Mouse (Mus musculus) CH12.LX (cell line): ENCODE measurements around the gene Dmwd. TPM values are rescaled to one million over a fixed set of nuclear protein-coding genes. Genes with fewer than 3 reads are reported as not detected.

ENCODE experiments used
- DNase-seq: peaks from one replicate; pipeline ENCODE4 v3.0.0-alpha.2; 2013; ENCODE audit errors: extremely low read depth
- H3K27ac ChIP-seq: 2 replicates; pipeline ENCODE4 v1.5.1; 2012; ENCODE audit warnings: low read depth, mild to moderate bottlenecking, control low read depth, moderate library complexity; ENCODE audit not compliant: insufficient read depth
- H3K27me3 ChIP-seq: replicated peaks from 2 replicates; pipeline ENCODE3; 2012; ENCODE audit warnings: inconsistent platforms
- H3K36me3 ChIP-seq, 2 experiments: replicated peaks in 1 of 2; 2 replicates each; pipeline versions ENCODE3 to v1.6.1; 2012; ENCODE audit warnings: inconsistent platforms in 1 of 2, low read length in 1 of 2, mild to moderate bottlenecking in 1 of 2, mixed read lengths in 1 of 2, moderate library complexity in 1 of 2; ENCODE audit not compliant: control insufficient read depth in 1 of 2, insufficient read depth in 1 of 2
- H3K4me1 ChIP-seq, 2 experiments: 2 replicates each; pipeline ENCODE4 v1.6.1; 2012; ENCODE audit warnings: inconsistent platforms in 1 of 2, moderate library complexity in 1 of 2; ENCODE audit not compliant: insufficient read depth in 2 of 2, control insufficient read depth in 1 of 2
- H3K4me2 ChIP-seq: 2 replicates; pipeline ENCODE4 v1.6.1; 2012; ENCODE audit warnings: low read depth, mild to moderate bottlenecking, control low read depth; ENCODE audit not compliant: poor library complexity, insufficient read depth, severe bottlenecking
- H3K4me3 ChIP-seq, 3 experiments: fragments of 150-350 bp in 1 of 3; sonication (generic) in 1 of 3; replicated peaks in 1 of 3; 2 replicates each; pipeline versions ENCODE3 to v1.5.1; 2011 to 2012; ENCODE audit warnings: low read depth in 2 of 3, low read length in 2 of 3, mild to moderate bottlenecking in 2 of 3, moderate library complexity in 2 of 3, control low read depth in 1 of 3, improper control_type of control experiment in 1 of 3, inconsistent platforms in 1 of 3, mixed read lengths in 1 of 3; ENCODE audit not compliant: poor library complexity in 1 of 3
- H3K79me2 ChIP-seq: replicated peaks from 2 replicates; pipeline ENCODE4 v1.6.1; 2012; ENCODE audit warnings: mild to moderate bottlenecking, moderate library complexity; ENCODE audit not compliant: control insufficient read depth, poor library complexity, insufficient read depth, severe bottlenecking; ENCODE audit errors: extremely low read depth
- H3K9ac ChIP-seq: 2 replicates; pipeline ENCODE4 v1.6.1; 2012; ENCODE audit warnings: low read depth, mild to moderate bottlenecking, control low read depth, moderate library complexity; ENCODE audit not compliant: insufficient read depth
- H3K9me3 ChIP-seq: replicated peaks from 2 replicates; pipeline ENCODE3; 2012; ENCODE audit warnings: low read length, inconsistent platforms, mixed read lengths
- CHD1 ChIP-seq: IDR thresholded peaks from 2 replicates; pipeline ENCODE4 v1.6.1; 2012; ENCODE audit warnings: low read depth, low read length, improper control_type of control experiment, inconsistent platforms
- CHD2 ChIP-seq: IDR thresholded peaks from 2 replicates; pipeline ENCODE4 v1.6.1; 2011; ENCODE audit warnings: low read length, improper control_type of control experiment
- CTCF ChIP-seq, 2 experiments: IDR thresholded peaks in 1 of 2; conservative IDR thresholded peaks in 1 of 2; 2 replicates each; pipeline ENCODE4 v1.5.1; 2011 to 2012; ENCODE audit warnings: low read depth in 2 of 2, low read length in 2 of 2, improper control_type of control experiment in 1 of 2, inconsistent platforms in 1 of 2, mild to moderate bottlenecking in 1 of 2, moderate library complexity in 1 of 2
- ELF1 ChIP-seq: IDR thresholded peaks from 2 replicates; pipeline ENCODE4 v1.6.1; 2014; ENCODE audit warnings: low read depth, mild to moderate bottlenecking, inconsistent platforms, low read length, improper control_type of control experiment
- ETS1 ChIP-seq: conservative IDR thresholded peaks from 2 replicates; pipeline ENCODE4 v1.6.1; 2012; ENCODE audit warnings: low read depth, mild to moderate bottlenecking, inconsistent platforms, low read length, improper control_type of control experiment, moderate library complexity
- HCFC1 ChIP-seq: IDR thresholded peaks from 2 replicates; pipeline ENCODE4 v1.6.1; 2012; ENCODE audit warnings: low read depth, mild to moderate bottlenecking, inconsistent platforms, low read length, improper control_type of control experiment
- JUND ChIP-seq: conservative IDR thresholded peaks from 2 replicates; pipeline ENCODE4 v1.6.1; 2011; ENCODE audit warnings: low read depth, low read length, improper control_type of control experiment
- KAT2A ChIP-seq: IDR thresholded peaks from 2 replicates; pipeline ENCODE4 v1.6.1; 2012; ENCODE audit warnings: low read length, improper control_type of control experiment, inconsistent platforms; ENCODE audit not compliant: insufficient replicate concordance
- MAX ChIP-seq: IDR thresholded peaks from 2 replicates; pipeline ENCODE4 v1.6.1; 2011; ENCODE audit warnings: low read length, improper control_type of control experiment
- MAZ ChIP-seq: IDR thresholded peaks from 2 replicates; pipeline ENCODE4 v1.6.1; 2012; ENCODE audit warnings: low read depth, mild to moderate bottlenecking, inconsistent platforms, low read length, improper control_type of control experiment, moderate library complexity
- MEF2A ChIP-seq: IDR thresholded peaks from 2 replicates; pipeline ENCODE4 v1.6.1; 2014; ENCODE audit warnings: low read depth, mild to moderate bottlenecking, inconsistent platforms, low read length, improper control_type of control experiment, borderline replicate concordance
- MXI1 ChIP-seq: IDR thresholded peaks from 2 replicates; pipeline ENCODE4 v1.6.1; 2011; ENCODE audit warnings: mild to moderate bottlenecking, low read depth, low read length, improper control_type of control experiment
- MYC ChIP-seq: IDR thresholded peaks from 2 replicates; pipeline ENCODE4 v1.6.1; 2011; ENCODE audit warnings: low read depth, mild to moderate bottlenecking, improper control_type of control experiment, low read length
- NELFE ChIP-seq: IDR thresholded peaks from 2 replicates; pipeline ENCODE4 v1.6.1; 2011; ENCODE audit warnings: low read depth, low read length, improper control_type of control experiment
- NRF1 ChIP-seq: IDR thresholded peaks from 2 replicates; pipeline ENCODE4 v1.6.1; 2014; ENCODE audit warnings: low read depth, mild to moderate bottlenecking, inconsistent platforms, low read length, improper control_type of control experiment, moderate library complexity
- PAX5 ChIP-seq: IDR thresholded peaks from 2 replicates; pipeline ENCODE4 v1.6.1; 2012; ENCODE audit warnings: low read length, inconsistent platforms, mixed read lengths
- POLR2A ChIP-seq: IDR thresholded peaks from 2 replicates; pipeline ENCODE4 v1.6.1; 2011; ENCODE audit warnings: low read depth, mild to moderate bottlenecking, improper control_type of control experiment, low read length
- POLR2AphosphoS2 ChIP-seq: IDR thresholded peaks from 2 replicates; pipeline ENCODE4 v1.6.1; 2011; ENCODE audit warnings: low read depth, low read length, improper control_type of control experiment
- RCOR1 ChIP-seq: conservative IDR thresholded peaks from 2 replicates; pipeline ENCODE4 v1.6.1; 2012; ENCODE audit warnings: low read depth, mild to moderate bottlenecking, inconsistent platforms, low read length, improper control_type of control experiment
- SIN3A ChIP-seq: IDR thresholded peaks from 2 replicates; pipeline ENCODE4 v1.6.1; 2012; ENCODE audit warnings: low read length, improper control_type of control experiment, inconsistent platforms
- TCF12 ChIP-seq: IDR thresholded peaks from 2 replicates; pipeline ENCODE4 v1.6.1; 2014; ENCODE audit warnings: low read depth, mild to moderate bottlenecking, inconsistent platforms, low read length, improper control_type of control experiment
- ZMIZ1 ChIP-seq: IDR thresholded peaks from 2 replicates; pipeline ENCODE4 v1.6.1; 2012; ENCODE audit warnings: low read depth, mild to moderate bottlenecking, inconsistent platforms, low read length, improper control_type of control experiment
- ZNF384 ChIP-seq: IDR thresholded peaks from 2 replicates; pipeline ENCODE4 v1.6.1; 2012; ENCODE audit warnings: low read depth, low read length, improper control_type of control experiment, inconsistent platforms
- dilution Hi-C: fragments of 300-500 bp; cut with MboI; formaldehyde crosslinking; loops from 2 replicates; pipeline ENCODE4 v1.14.3; 2020; ENCODE audit warnings: low sequenced_read_pairs; ENCODE audit not compliant: extremely low pct_unique_long_range_greater_than_20kb, extremely low pct_ligation_motif_present
- in situ Hi-C: fragments of 300-500 bp; cut with MboI; formaldehyde crosslinking; loops from 3 replicates; pipeline ENCODE4 v1.14.3; 2019; ENCODE audit warnings: low sequenced_read_pairs, low pct_ligation_motif_present, low pct_unique_long_range_greater_than_20kb, mixed read lengths
- polyA plus RNA-seq: library from polyadenylated mRNA; unstranded; fragments of >175 nt; gene quantifications from 2 replicates; pipeline ENCODE4 v1.2.1, GENCODE M21; 2012; ENCODE audit warnings: low read depth; ENCODE audit not compliant: insufficient read length
- total RNA-seq, 2 experiments: library from RNA; depleted of rRNA; stranded (reverse); fragments of 300-350 nt in 1 of 2; fragments of >200 nt in 1 of 2; gene quantifications; 2 replicates each; pipeline ENCODE4 v1.2.3; 2012 to 2014

Gene Dmwd
- total and polyA plus RNA-seq, 3 experiments: not detected

GRCm38 (mm10) chr7:19093537-19094385, 17.7 kb downstream of the Dmwd start:
- Histone ChIP-seq H3K79me2 (no peaks in the 10 kb centered on the region), H3K4me3 (peak overlapping the region; percentile 65 to 73 (median 72)), H3K4me1 (peaks cover 5 to 26% of the 10 kb centered on the region in 2 experiments; a peak in 3 of 4 replicates), H3K27me3 (peaks cover 80% of the 10 kb centered on the region), H3K4me2 (peak overlapping the region; percentile 76), H3K36me3 (no peaks in the 10 kb centered on the region), H3K27ac (peak overlapping the region; percentile 44; the same call in 1 of the 2 replicates), H3K9ac (peak overlapping the region; percentile 87), H3K9me3 (no peaks in the 10 kb centered on the region)
- peak; percentile 94 for TF ChIP-seq NRF1
- TF ChIP-seq PAX5: no peak
- 0 out of 2 replicates have a peak, but pooled peaks have one; percentile 50 for TF ChIP-seq RCOR1
- no peak for TF ChIP-seq POLR2AphosphoS2
- no peak; the same call in 1 of the 2 replicates for TF ChIP-seq MEF2A
- peak; percentile 82 for TF ChIP-seq ETS1
- peak; percentile 93 for TF ChIP-seq SIN3A
- 0 out of 2 replicates have a peak, but pooled peaks have one; percentile 18 for TF ChIP-seq MYC
- peak; percentile 49 for TF ChIP-seq TCF12
- peak; percentile 44; the same call in 1 of the 2 replicates for TF ChIP-seq NELFE
- peak; percentile 16; the same call in 1 of the 2 replicates for TF ChIP-seq MAX
- TF ChIP-seq ELF1: 0 out of 2 replicates have a peak, but pooled peaks have one; percentile 1
- no peak for TF ChIP-seq CHD1
- 0 out of 2 replicates have a peak, but pooled peaks have one; percentile 23 for TF ChIP-seq ZMIZ1
- TF ChIP-seq JUND: no peak
- TF ChIP-seq HCFC1: peak; percentile 59
- peak; percentile 70 for TF ChIP-seq POLR2A
- peak; percentile 44; the same call in 1 of the 2 replicates for TF ChIP-seq MXI1
- TF ChIP-seq ZNF384: peak; percentile 72
- TF ChIP-seq MAZ: peak; percentile 73; the same call in 1 of the 2 replicates
- peak; percentile 84 for TF ChIP-seq CHD2
- 0 out of 2 replicates have a peak, but pooled peaks have one; percentile 35 for TF ChIP-seq KAT2A
- no peak for TF ChIP-seq CTCF (conservative IDR thresholded peaks at IDR 0.05 in 1 of 2, IDR thresholded peaks at IDR 0.05 in 1 of 2; ENCODE audit: low read depth in 2 of 2, low read length in 2 of 2)
- in situ Hi-C loops: no loop called here
- dilution Hi-C loops: no loop called here
- peak; percentile 97 for DNase-seq
